Mouse (Mus musculus) heart, embryonic 10.5 days (tissue): ENCODE data around the gene Siah2. TPM values are rescaled to one million over a fixed set of nuclear protein-coding genes. Genes with fewer than 3 reads are reported as not detected.

Experiments used
- DNase-seq: peaks from one replicate; pipeline ENCODE4 v3.0.0-alpha.2; 2017; ENCODE audit warnings: low spot score
- H3K27ac ChIP-seq: fragments of 300-500 bp; sonication (generic); 2 replicates; pipeline ENCODE4 v1.5.1; 2016; ENCODE audit warnings: mild to moderate bottlenecking
- H3K27me3 ChIP-seq: fragments of 300-500 bp; sonication (generic); 2 replicates; pipeline ENCODE4 v1.6.1; 2016; ENCODE audit warnings: mild to moderate bottlenecking; ENCODE audit not compliant: poor library complexity, insufficient read depth, severe bottlenecking
- H3K36me3 ChIP-seq: fragments of 300-500 bp; sonication (generic); 2 replicates; pipeline ENCODE4 v1.6.1; 2016; ENCODE audit warnings: mild to moderate bottlenecking, moderate library complexity
- H3K4me1 ChIP-seq: fragments of 300-500 bp; sonication (generic); 2 replicates; pipeline ENCODE4 v1.6.1; 2016; ENCODE audit warnings: mild to moderate bottlenecking
- H3K4me3 ChIP-seq: fragments of 300-500 bp; sonication (generic); 2 replicates; pipeline ENCODE4 v1.5.1; 2016; ENCODE audit warnings: mild to moderate bottlenecking, moderate library complexity
- H3K9me3 ChIP-seq: fragments of 300-500 bp; sonication (generic); 2 replicates; pipeline ENCODE4 v1.6.1; 2016; ENCODE audit warnings: mild to moderate bottlenecking, moderate library complexity
- WGBS: fragments of 180-500 bp; shearing (Covaris S2); methylation state at CpG from one replicate; pipeline ENCODE4 v1.1.7; 2016; 5-methylcytosine and 5-hydroxymethylcytosine counted together
- polyA plus RNA-seq: library from polyadenylated mRNA; unstranded; fragments of >200 nt; fragmentation: Nextera tagmentation; extraction: Ambion mirVana; gene quantifications from 2 replicates; pipeline ENCODE4 v1.2.1, GENCODE M21; 2016

Siah2 gene
- polyA plus RNA-seq, 1 experiment from 2014 or later: 6.6 TPM

- Histone ChIP-seq H3K4me3 (no peak overlapping the region), H3K9me3 (no peaks in the 10 kb centered on the region), H3K27ac (no peak overlapping the region), H3K4me1 (peaks cover 51% of the 10 kb centered on the region), H3K27me3 (no peaks in the 10 kb centered on the region), H3K36me3 (peaks cover 20% of the 10 kb centered on the region)
- WGBS: 53% methylated on average over 8 of the region's 8 CpGs
- DNase-seq: no peak
Observed at GRCm38 (mm10) chr3:58678384-58678783, 13.8 kb downstream of the Siah2 start.

- DNase-seq: no peak
- Histone ChIP-seq H3K27me3 (no peaks in the 10 kb centered on the region), H3K36me3 (peaks cover 20% of the 10 kb centered on the region), H3K27ac (peak overlapping the region; percentile 62; the same call in 1 of the 2 replicates), H3K9me3 (no peaks in the 10 kb centered on the region), H3K4me3 (no peak overlapping the region), H3K4me1 (peaks cover 54% of the 10 kb centered on the region)
- 62% methylated on average over 3 of the region's 3 CpGs for WGBS
Observed at GRCm38 (mm10) chr3:58677615-58678014, 14.6 kb downstream of the Siah2 start.

GRCm38 (mm10) chr3:58673295-58673694 is 18.9 kb downstream of the Siah2 start:
- WGBS: 91% methylated on average over 5 of the region's 5 CpGs
- no peak for DNase-seq
- no peaks in the 10 kb centered on the region for H3K9me3 ChIP-seq
- peaks cover 20% of the 10 kb centered on the region for H3K36me3 ChIP-seq
- H3K4me3 ChIP-seq: no peak overlapping the region
- H3K27me3 ChIP-seq: no peaks in the 10 kb centered on the region
- H3K4me1 ChIP-seq: peaks cover 24% of the 10 kb centered on the region
- no peak overlapping the region for H3K27ac ChIP-seq

- peaks cover 19% of the 10 kb centered on the region for H3K4me1 ChIP-seq
- no peaks in the 10 kb centered on the region for H3K9me3 ChIP-seq
- no peaks in the 10 kb centered on the region for H3K27me3 ChIP-seq
- WGBS: 60% methylated on average over 4 of the region's 4 CpGs
- H3K36me3 ChIP-seq: peaks cover 20% of the 10 kb centered on the region
- DNase-seq: no peak
- H3K27ac ChIP-seq: no peak overlapping the region
- H3K4me3 ChIP-seq: no peak overlapping the region
Observed at GRCm38 (mm10) chr3:58672481-58673183, 19.6 kb downstream of the Siah2 start.

- no peaks in the 10 kb centered on the region for H3K27me3 ChIP-seq
- H3K9me3 ChIP-seq: no peaks in the 10 kb centered on the region
- H3K4me3 ChIP-seq: no peak overlapping the region
- peaks cover 20% of the 10 kb centered on the region for H3K36me3 ChIP-seq
- no peak for DNase-seq
- H3K4me1 ChIP-seq: peaks cover 13% of the 10 kb centered on the region
- no peak overlapping the region for H3K27ac ChIP-seq
- 45% methylated on average over 6 of the region's 6 CpGs for WGBS
Observed at GRCm38 (mm10) chr3:58671616-58672250, 20.5 kb downstream of the Siah2 start.

- no peaks in the 10 kb centered on the region for H3K4me1 ChIP-seq
- H3K4me3 ChIP-seq: no peak overlapping the region
- H3K27me3 ChIP-seq: no peaks in the 10 kb centered on the region
- no peak overlapping the region for H3K27ac ChIP-seq
- no peaks in the 10 kb centered on the region for H3K36me3 ChIP-seq
- DNase-seq: no peak
- no peaks in the 10 kb centered on the region for H3K9me3 ChIP-seq
- WGBS: 88% methylated on average over 7 of the region's 7 CpGs
Observed at GRCm38 (mm10) chr3:58663970-58664369, 28.2 kb downstream of the Siah2 start.

- Histone ChIP-seq H3K36me3 (no peaks in the 10 kb centered on the region), H3K9me3 (no peaks in the 10 kb centered on the region), H3K4me1 (0 out of 2 replicates have a peak, but pooled peaks cover 2% of the 10 kb centered on the region), H3K4me3 (no peak overlapping the region), H3K27ac (no peak overlapping the region), H3K27me3 (no peaks in the 10 kb centered on the region)
- no peak for DNase-seq
- WGBS: 93% methylated on average over 4 of the region's 4 CpGs
Observed at GRCm38 (mm10) chr3:58660636-58661035, 31.6 kb downstream of the Siah2 start.

GRCm38 (mm10) chr3:58657356-58657755 is 34.8 kb downstream of the Siah2 start:
- H3K4me1 ChIP-seq: 0 out of 2 replicates have a peak, but pooled peaks cover 4% of the 10 kb centered on the region
- H3K9me3 ChIP-seq: no peaks in the 10 kb centered on the region
- H3K27ac ChIP-seq: no peak overlapping the region
- H3K36me3 ChIP-seq: no peaks in the 10 kb centered on the region
- 21% methylated on average over 2 of the region's 2 CpGs for WGBS
- H3K27me3 ChIP-seq: no peaks in the 10 kb centered on the region
- no peak overlapping the region for H3K4me3 ChIP-seq
- no peak for DNase-seq

GRCm38 (mm10) chr3:58655362-58656130 is 36.7 kb downstream of the Siah2 start:
- no peak overlapping the region for H3K27ac ChIP-seq
- H3K9me3 ChIP-seq: no peaks in the 10 kb centered on the region
- no peak overlapping the region for H3K4me3 ChIP-seq
- H3K36me3 ChIP-seq: no peaks in the 10 kb centered on the region
- DNase-seq: no peak
- no peaks in the 10 kb centered on the region for H3K27me3 ChIP-seq
- WGBS: 52% methylated on average over 17 of the region's 17 CpGs
- H3K4me1 ChIP-seq: 0 out of 2 replicates have a peak, but pooled peaks cover 4% of the 10 kb centered on the region

GRCm38 (mm10) chr3:58653907-58654306 is 38.3 kb downstream of the Siah2 start:
- Histone ChIP-seq H3K4me1 (0 out of 2 replicates have a peak, but pooled peaks cover 4% of the 10 kb centered on the region), H3K9me3 (no peaks in the 10 kb centered on the region), H3K27me3 (no peaks in the 10 kb centered on the region), H3K27ac (no peak overlapping the region), H3K4me3 (no peak overlapping the region), H3K36me3 (no peaks in the 10 kb centered on the region)
- no peak for DNase-seq
- 57% methylated on average over 5 of the region's 5 CpGs for WGBS

- no peak overlapping the region for H3K4me3 ChIP-seq
- 31% methylated on average over 4 of the region's 4 CpGs for WGBS
- no peaks in the 10 kb centered on the region for H3K9me3 ChIP-seq
- no peaks in the 10 kb centered on the region for H3K4me1 ChIP-seq
- no peak for DNase-seq
- no peaks in the 10 kb centered on the region for H3K36me3 ChIP-seq
- no peak overlapping the region for H3K27ac ChIP-seq
- H3K27me3 ChIP-seq: no peaks in the 10 kb centered on the region
Observed at GRCm38 (mm10) chr3:58650328-58650727, 41.9 kb downstream of the Siah2 start.

- no peak overlapping the region for H3K4me3 ChIP-seq
- DNase-seq: no peak
- no peaks in the 10 kb centered on the region for H3K4me1 ChIP-seq
- no peak overlapping the region for H3K27ac ChIP-seq
- H3K9me3 ChIP-seq: no peaks in the 10 kb centered on the region
- 90% methylated on average over 2 of the region's 2 CpGs for WGBS
- no peaks in the 10 kb centered on the region for H3K36me3 ChIP-seq
- no peaks in the 10 kb centered on the region for H3K27me3 ChIP-seq
Observed at GRCm38 (mm10) chr3:58647179-58647578, 45.0 kb downstream of the Siah2 start.

- no peaks in the 10 kb centered on the region for H3K9me3 ChIP-seq
- H3K4me3 ChIP-seq: no peak overlapping the region
- no peaks in the 10 kb centered on the region for H3K27me3 ChIP-seq
- no peak for DNase-seq
- 66% methylated on average over 4 of the region's 4 CpGs for WGBS
- H3K27ac ChIP-seq: no peak overlapping the region
- no peaks in the 10 kb centered on the region for H3K36me3 ChIP-seq
- no peaks in the 10 kb centered on the region for H3K4me1 ChIP-seq
Observed at GRCm38 (mm10) chr3:58646180-58646579, 46.0 kb downstream of the Siah2 start.
